Mouse (Mus musculus): ENCODE data around the gene Ankrd6. TPM values are rescaled to one million over a fixed set of nuclear protein-coding genes. Genes with fewer than 3 reads are reported as not detected.

Ankrd6 gene
- polyA plus RNA-seq, 1 experiment from 2014 or later = 31.3 TPM

- H3K4me1 ChIP-seq (ENCODE audit: control insufficient read depth, insufficient read depth, low read length) = no peaks in the 10 kb centered on the region
- H3K4me3 ChIP-seq (replicated peaks; ENCODE audit: low read depth, low read length) = no peak overlapping the region
- 91% methylated on average over 7 of the region's 7 CpGs for WGBS
- no peak overlapping the region for H3K9ac ChIP-seq (replicated peaks; ENCODE audit: low read length)
- no peak for DNase-seq
- H3K27ac ChIP-seq (replicated peaks; ENCODE audit: low read depth, low read length) = no peak overlapping the region
- no peaks in the 10 kb centered on the region for H3K27me3 ChIP-seq (ENCODE audit: control insufficient read depth, insufficient read depth, low read length)
- no peaks in the 10 kb centered on the region for H3K9me3 ChIP-seq (ENCODE audit: control insufficient read depth, low read length)
- H3K4me2 ChIP-seq (ENCODE audit: low read length) = no peak overlapping the region
- H3K36me3 ChIP-seq (ENCODE audit: control insufficient read depth, insufficient read depth, low read length) = no peaks in the 10 kb centered on the region
- no peak for ATAC-seq (ENCODE audit: low FRiP score, low TSS enrichment)
Measured at GRCm38 (mm10) chr4:32903826-32904225, 46.8 kb downstream of the Ankrd6 start.

GRCm38 (mm10) chr4:32899051-32899450 lies 51.6 kb downstream of the Ankrd6 start:
- Histone ChIP-seq H3K9me3 (ENCODE audit: control insufficient read depth, low read length) (peaks cover 11% of the 10 kb centered on the region), H3K4me2 (ENCODE audit: low read length) (no peak overlapping the region), H3K4me3 (replicated peaks; ENCODE audit: low read depth, low read length) (no peak overlapping the region), H3K36me3 (ENCODE audit: control insufficient read depth, insufficient read depth, low read length) (no peaks in the 10 kb centered on the region), H3K9ac (replicated peaks; ENCODE audit: low read length) (no peak overlapping the region), H3K27me3 (ENCODE audit: control insufficient read depth, insufficient read depth, low read length) (no peaks in the 10 kb centered on the region), H3K27ac (replicated peaks; ENCODE audit: low read depth, low read length) (no peak overlapping the region), H3K4me1 (ENCODE audit: control insufficient read depth, insufficient read depth, low read length) (no peaks in the 10 kb centered on the region)
- DNase-seq (no peak), ATAC-seq (ENCODE audit: low FRiP score, low TSS enrichment) (no peak; the same call in 1 of the 2 replicates)
- 29% methylated on average over 4 of the region's 4 CpGs for WGBS

GRCm38 (mm10) chr4:32891341-32891740 lies 59.3 kb downstream of the Ankrd6 start:
- no peaks in the 10 kb centered on the region for H3K36me3 ChIP-seq (ENCODE audit: control insufficient read depth, insufficient read depth, low read length)
- DNase-seq = no peak
- H3K9ac ChIP-seq (replicated peaks; ENCODE audit: low read length) = no peak overlapping the region
- ATAC-seq (ENCODE audit: low FRiP score, low TSS enrichment) = no peak
- no peaks in the 10 kb centered on the region for H3K27me3 ChIP-seq (ENCODE audit: control insufficient read depth, insufficient read depth, low read length)
- no peak overlapping the region for H3K4me3 ChIP-seq (replicated peaks; ENCODE audit: low read depth, low read length)
- H3K9me3 ChIP-seq (ENCODE audit: control insufficient read depth, low read length) = peaks cover 16% of the 10 kb centered on the region
- H3K4me2 ChIP-seq (ENCODE audit: low read length) = no peak overlapping the region
- H3K4me1 ChIP-seq (ENCODE audit: control insufficient read depth, insufficient read depth, low read length) = peaks cover 8% of the 10 kb centered on the region; the same call in 1 of the 2 replicates
- H3K27ac ChIP-seq (replicated peaks; ENCODE audit: low read depth, low read length) = no peak overlapping the region
- 84% methylated on average over 10 of the region's 10 CpGs for WGBS

- H3K4me3 ChIP-seq (replicated peaks; ENCODE audit: low read depth, low read length) = no peak overlapping the region
- peaks cover 16% of the 10 kb centered on the region for H3K9me3 ChIP-seq (ENCODE audit: control insufficient read depth, low read length)
- no peaks in the 10 kb centered on the region for H3K27me3 ChIP-seq (ENCODE audit: control insufficient read depth, insufficient read depth, low read length)
- no peaks in the 10 kb centered on the region for H3K36me3 ChIP-seq (ENCODE audit: control insufficient read depth, insufficient read depth, low read length)
- DNase-seq (no peak), ATAC-seq (ENCODE audit: low FRiP score, low TSS enrichment) (no peak)
- no peak overlapping the region for H3K27ac ChIP-seq (replicated peaks; ENCODE audit: low read depth, low read length)
- H3K4me2 ChIP-seq (ENCODE audit: low read length) = no peak overlapping the region
- WGBS = 83% methylated on average over 5 of the region's 5 CpGs
- H3K9ac ChIP-seq (replicated peaks; ENCODE audit: low read length) = no peak overlapping the region
- H3K4me1 ChIP-seq (ENCODE audit: control insufficient read depth, insufficient read depth, low read length) = peaks cover 8% of the 10 kb centered on the region; the same call in 1 of the 2 replicates
Measured at GRCm38 (mm10) chr4:32890735-32891098, 59.9 kb downstream of the Ankrd6 start.

- Histone ChIP-seq H3K27me3 (ENCODE audit: control insufficient read depth, insufficient read depth, low read length) (no peaks in the 10 kb centered on the region), H3K36me3 (ENCODE audit: control insufficient read depth, insufficient read depth, low read length) (no peaks in the 10 kb centered on the region), H3K9me3 (ENCODE audit: control insufficient read depth, low read length) (peaks cover 16% of the 10 kb centered on the region), H3K4me3 (replicated peaks; ENCODE audit: low read depth, low read length) (no peak overlapping the region), H3K4me2 (ENCODE audit: low read length) (no peak overlapping the region), H3K9ac (replicated peaks; ENCODE audit: low read length) (no peak overlapping the region), H3K4me1 (ENCODE audit: control insufficient read depth, insufficient read depth, low read length) (peaks cover 8% of the 10 kb centered on the region; the same call in 1 of the 2 replicates), H3K27ac (replicated peaks; ENCODE audit: low read depth, low read length) (peak overlapping the region; percentile 68; the same call in 1 of the 2 replicates)
- 57% methylated on average over 10 of the region's 10 CpGs for WGBS
- DNase-seq (peak; percentile 27), ATAC-seq (ENCODE audit: low FRiP score, low TSS enrichment) (no peak)
Measured at GRCm38 (mm10) chr4:32889996-32890734, 60.5 kb downstream of the Ankrd6 start.

- peak overlapping the region; percentile 68 for H3K27ac ChIP-seq (replicated peaks; ENCODE audit: low read depth, low read length)
- H3K36me3 ChIP-seq (ENCODE audit: control insufficient read depth, insufficient read depth, low read length) = no peaks in the 10 kb centered on the region
- no peaks in the 10 kb centered on the region for H3K27me3 ChIP-seq (ENCODE audit: control insufficient read depth, insufficient read depth, low read length)
- no peak overlapping the region for H3K4me2 ChIP-seq (ENCODE audit: low read length)
- H3K9ac ChIP-seq (replicated peaks; ENCODE audit: low read length) = no peak overlapping the region
- peaks cover 8% of the 10 kb centered on the region; the same call in 1 of the 2 replicates for H3K4me1 ChIP-seq (ENCODE audit: control insufficient read depth, insufficient read depth, low read length)
- 38% methylated on average over 11 of the region's 11 CpGs for WGBS
- H3K4me3 ChIP-seq (replicated peaks; ENCODE audit: low read depth, low read length) = no peak overlapping the region
- peaks cover 7% of the 10 kb centered on the region for H3K9me3 ChIP-seq (ENCODE audit: control insufficient read depth, low read length)
- DNase-seq (peak; percentile 84), ATAC-seq (ENCODE audit: low FRiP score, low TSS enrichment) (peak; percentile 82; the same call in 1 of the 2 replicates)
Measured at GRCm38 (mm10) chr4:32889246-32889645, 61.4 kb downstream of the Ankrd6 start.

- H3K4me1 ChIP-seq (ENCODE audit: control insufficient read depth, insufficient read depth, low read length) = peaks cover 8% of the 10 kb centered on the region; the same call in 1 of the 2 replicates
- H3K9me3 ChIP-seq (ENCODE audit: control insufficient read depth, low read length) = no peaks in the 10 kb centered on the region
- H3K9ac ChIP-seq (replicated peaks; ENCODE audit: low read length) = no peak overlapping the region
- H3K4me2 ChIP-seq (ENCODE audit: low read length) = no peak overlapping the region
- ATAC-seq (ENCODE audit: low FRiP score, low TSS enrichment) (no peak), DNase-seq (no peak)
- H3K36me3 ChIP-seq (ENCODE audit: control insufficient read depth, insufficient read depth, low read length) = no peaks in the 10 kb centered on the region
- 97% methylated on average over 3 of the region's 3 CpGs for WGBS
- no peak overlapping the region for H3K27ac ChIP-seq (replicated peaks; ENCODE audit: low read depth, low read length)
- no peaks in the 10 kb centered on the region for H3K27me3 ChIP-seq (ENCODE audit: control insufficient read depth, insufficient read depth, low read length)
- H3K4me3 ChIP-seq (replicated peaks; ENCODE audit: low read depth, low read length) = no peak overlapping the region
Measured at GRCm38 (mm10) chr4:32886479-32886878, 64.2 kb downstream of the Ankrd6 start.

- Histone ChIP-seq H3K4me2 (ENCODE audit: low read length) (no peak overlapping the region), H3K9ac (replicated peaks; ENCODE audit: low read length) (no peak overlapping the region), H3K27me3 (ENCODE audit: control insufficient read depth, insufficient read depth, low read length) (no peaks in the 10 kb centered on the region), H3K4me1 (ENCODE audit: control insufficient read depth, insufficient read depth, low read length) (no peaks in the 10 kb centered on the region), H3K27ac (replicated peaks; ENCODE audit: low read depth, low read length) (no peak overlapping the region), H3K9me3 (ENCODE audit: control insufficient read depth, low read length) (no peaks in the 10 kb centered on the region), H3K4me3 (replicated peaks; ENCODE audit: low read depth, low read length) (no peak overlapping the region), H3K36me3 (ENCODE audit: control insufficient read depth, insufficient read depth, low read length) (no peaks in the 10 kb centered on the region)
- no peak for ATAC-seq (ENCODE audit: low FRiP score, low TSS enrichment)
- DNase-seq = peak; percentile 57
- 47% methylated on average over 9 of the region's 9 CpGs for WGBS
Measured at GRCm38 (mm10) chr4:32884599-32884998, 66.0 kb downstream of the Ankrd6 start.

- H3K27ac ChIP-seq (replicated peaks; ENCODE audit: low read depth, low read length) = no peak overlapping the region
- no peak for ATAC-seq (ENCODE audit: low FRiP score, low TSS enrichment)
- no peak overlapping the region for H3K4me2 ChIP-seq (ENCODE audit: low read length)
- no peaks in the 10 kb centered on the region for H3K27me3 ChIP-seq (ENCODE audit: control insufficient read depth, insufficient read depth, low read length)
- WGBS = 84% methylated on average over 4 of the region's 4 CpGs
- DNase-seq = no peak
- no peaks in the 10 kb centered on the region for H3K9me3 ChIP-seq (ENCODE audit: control insufficient read depth, low read length)
- H3K4me3 ChIP-seq (replicated peaks; ENCODE audit: low read depth, low read length) = no peak overlapping the region
- H3K36me3 ChIP-seq (ENCODE audit: control insufficient read depth, insufficient read depth, low read length) = no peaks in the 10 kb centered on the region
- no peaks in the 10 kb centered on the region for H3K4me1 ChIP-seq (ENCODE audit: control insufficient read depth, insufficient read depth, low read length)
- no peak overlapping the region; the same call in 1 of the 2 replicates for H3K9ac ChIP-seq (replicated peaks; ENCODE audit: low read length)
Measured at GRCm38 (mm10) chr4:32881001-32881400, 69.6 kb downstream of the Ankrd6 start.

All from midbrain, embryonic 14.5 days (tissue).